Mouse (Mus musculus) embryonic fibroblast, embryonic 13.5 days (primary cell): Measurements from ENCODE around the gene Emx2. TPM values are rescaled to one million over a fixed set of nuclear protein-coding genes. Genes with fewer than 3 reads are reported as not detected.

Experiments used
- H3K27ac ChIP-seq: 2 replicates; pipeline ENCODE4 v1.5.1; 2012; ENCODE audit warnings: low read length, control low read depth, inconsistent platforms; ENCODE audit not compliant: insufficient read depth
- H3K4me1 ChIP-seq: 2 replicates; pipeline ENCODE4 v1.6.1; 2011; ENCODE audit warnings: low read length; ENCODE audit not compliant: control insufficient read depth, insufficient read depth
- H3K4me3 ChIP-seq: 2 replicates; pipeline ENCODE4 v1.5.1; 2011; ENCODE audit warnings: mild to moderate bottlenecking, control low read depth, low read length; ENCODE audit not compliant: insufficient read depth
- CTCF ChIP-seq: IDR thresholded peaks from 2 replicates; pipeline ENCODE4 v1.5.1; 2011; ENCODE audit warnings: mild to moderate bottlenecking, control low read depth, low read length, moderate library complexity, borderline replicate concordance; ENCODE audit not compliant: insufficient read depth
- POLR2A ChIP-seq: IDR thresholded peaks from 2 replicates; pipeline ENCODE4 v1.6.1; 2011; ENCODE audit warnings: low read depth, mild to moderate bottlenecking, control low read depth, low read length, moderate library complexity
- polyA plus RNA-seq: library from polyadenylated mRNA; stranded (reverse); fragments of >200 nt; gene quantifications from 2 replicates; pipeline ENCODE4 v1.2.4, GENCODE M21; 2011; ENCODE audit warnings: low read depth; ENCODE audit not compliant: missing spikeins, insufficient read length

The Emx2 gene
- polyA plus RNA-seq, 1 experiment = 20.5 TPM

- peaks cover 6% of the 10 kb centered on the region; the same call in 1 of the 2 replicates for H3K4me1 ChIP-seq
- peak overlapping the region; percentile 55 for H3K27ac ChIP-seq
- TF ChIP-seq POLR2A (no peak), CTCF (no peak)
- H3K4me3 ChIP-seq = 0 out of 2 replicates have a peak overlapping the region, but pooled peaks have one; percentile 2
Measured at GRCm38 (mm10) chr19:59468065-59468810, 10.1 kb downstream of the Emx2 start.

GRCm38 (mm10) chr19:59469035-59469949 is 11.1 kb downstream of the Emx2 start:
- peaks cover 6% of the 10 kb centered on the region; the same call in 1 of the 2 replicates for H3K4me1 ChIP-seq
- 0 out of 2 replicates have a peak overlapping the region, but pooled peaks have one; percentile 55 for H3K27ac ChIP-seq
- no peak overlapping the region for H3K4me3 ChIP-seq
- TF ChIP-seq CTCF (0 out of 2 replicates have a peak, but pooled peaks have one; percentile 4), POLR2A (no peak)

DNA sequence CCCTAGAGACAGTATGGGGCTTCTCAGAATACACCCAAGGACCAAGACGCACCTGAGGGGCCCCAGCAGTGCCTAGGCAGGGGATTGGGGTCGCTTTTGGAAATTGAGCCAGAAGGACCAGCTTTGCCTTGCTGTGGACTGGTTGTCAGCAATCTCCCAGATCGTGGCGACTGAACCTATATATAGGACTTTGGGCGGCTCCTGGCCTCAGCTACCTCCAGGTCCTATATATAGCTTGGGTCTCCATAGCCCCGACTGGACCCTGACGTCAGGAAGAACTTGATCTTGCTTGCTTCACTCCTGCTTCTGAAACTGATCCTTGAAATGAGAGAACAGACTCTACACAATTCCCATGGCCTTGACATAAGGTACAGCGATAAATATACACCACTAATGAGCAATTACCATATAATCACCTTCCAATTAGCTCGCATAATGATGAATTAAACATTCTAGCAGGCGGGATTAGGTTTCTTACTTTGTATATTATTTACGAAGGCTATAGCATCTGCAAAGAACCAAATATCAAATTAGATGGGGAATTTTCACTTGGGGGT is 12.0 kb downstream of the Emx2 start:
- no peak for TF ChIP-seq POLR2A
- TF ChIP-seq CTCF = no peak
- Histone ChIP-seq H3K4me3 (no peak overlapping the region), H3K27ac (no peak overlapping the region), H3K4me1 (peaks cover 6% of the 10 kb centered on the region; the same call in 1 of the 2 replicates)

DNA sequence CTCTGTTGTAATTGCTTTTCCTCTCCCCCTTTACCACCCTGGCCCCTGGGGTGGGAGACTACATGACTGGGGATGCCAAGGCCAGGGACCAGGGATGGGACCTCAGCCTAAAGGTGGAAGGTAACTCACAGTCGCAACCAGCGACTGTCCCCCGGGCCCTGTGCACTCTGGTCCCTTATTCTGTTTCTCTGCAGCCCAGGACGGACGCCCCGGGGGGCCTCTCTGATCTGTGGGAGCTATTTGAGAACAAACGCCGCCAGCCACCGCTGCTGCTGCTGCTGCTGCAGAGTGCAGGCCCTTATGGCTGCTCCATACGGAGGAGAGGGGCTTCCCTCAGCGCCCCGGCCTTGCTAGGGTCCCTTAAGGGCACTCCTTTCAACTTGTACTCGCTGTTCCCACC is 12.7 kb downstream of the Emx2 start:
- Histone ChIP-seq H3K4me3 (no peak overlapping the region), H3K27ac (no peak overlapping the region), H3K4me1 (peaks cover 6% of the 10 kb centered on the region; the same call in 1 of the 2 replicates)
- TF ChIP-seq CTCF = no peak

GRCm38 (mm10) chr19:59472844-59473243 is 14.7 kb downstream of the Emx2 start:
- TF ChIP-seq POLR2A (no peak), CTCF (no peak)
- Histone ChIP-seq H3K4me3 (no peak overlapping the region), H3K4me1 (0 out of 2 replicates have a peak, but pooled peaks cover 2% of the 10 kb centered on the region), H3K27ac (no peak overlapping the region)

DNA sequence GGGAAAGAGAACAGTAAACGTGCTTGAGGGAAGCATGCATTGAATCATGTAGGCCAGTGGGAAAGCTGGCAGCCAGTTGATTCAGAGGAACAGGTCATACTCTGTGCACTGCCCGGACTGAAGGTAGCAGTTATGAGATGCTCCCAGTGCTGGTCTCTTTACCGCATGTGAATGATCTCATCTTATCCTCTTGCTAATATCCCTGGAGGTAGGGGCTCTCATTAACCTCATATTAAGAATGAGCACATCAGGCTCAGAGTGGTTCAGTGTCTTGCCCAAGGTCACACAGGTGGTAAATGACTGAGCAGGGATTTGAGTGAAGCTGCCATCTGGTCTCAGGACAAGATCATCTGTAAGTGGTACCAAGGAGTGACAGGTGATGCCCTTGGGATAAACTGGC is 21.7 kb downstream of the Emx2 start:
- TF ChIP-seq POLR2A = no peak
- no peak for TF ChIP-seq CTCF
- no peak overlapping the region for H3K4me3 ChIP-seq
- H3K4me1 ChIP-seq = no peaks in the 10 kb centered on the region
- H3K27ac ChIP-seq = no peak overlapping the region

GRCm38 (mm10) chr19:59480563-59480962 is 22.4 kb downstream of the Emx2 start:
- Histone ChIP-seq H3K4me3 (no peak overlapping the region), H3K4me1 (no peaks in the 10 kb centered on the region), H3K27ac (no peak overlapping the region)
- no peak for TF ChIP-seq POLR2A

DNA sequence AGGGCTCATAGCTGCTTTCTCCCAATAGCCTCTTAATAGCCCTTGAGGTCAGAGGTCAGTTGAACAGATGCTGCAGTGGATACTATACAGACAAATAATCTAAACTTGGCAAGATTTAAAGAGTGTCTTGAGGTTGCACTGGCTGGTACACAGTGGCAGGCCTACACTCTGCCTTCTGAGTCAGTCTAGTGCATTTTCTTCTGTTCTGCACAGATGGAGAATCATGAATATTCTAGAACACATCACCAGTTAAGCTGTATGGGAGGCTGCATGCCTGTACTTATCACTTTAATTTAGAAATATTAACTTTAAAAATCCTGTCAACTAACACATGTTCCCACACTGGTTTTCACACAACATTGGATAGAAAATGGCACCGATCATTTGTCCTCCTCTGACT is 34.1 kb downstream of the Emx2 start:
- Histone ChIP-seq H3K27ac (no peak overlapping the region), H3K4me1 (no peaks in the 10 kb centered on the region), H3K4me3 (no peak overlapping the region)
- TF ChIP-seq CTCF = no peak
- no peak for TF ChIP-seq POLR2A

DNA sequence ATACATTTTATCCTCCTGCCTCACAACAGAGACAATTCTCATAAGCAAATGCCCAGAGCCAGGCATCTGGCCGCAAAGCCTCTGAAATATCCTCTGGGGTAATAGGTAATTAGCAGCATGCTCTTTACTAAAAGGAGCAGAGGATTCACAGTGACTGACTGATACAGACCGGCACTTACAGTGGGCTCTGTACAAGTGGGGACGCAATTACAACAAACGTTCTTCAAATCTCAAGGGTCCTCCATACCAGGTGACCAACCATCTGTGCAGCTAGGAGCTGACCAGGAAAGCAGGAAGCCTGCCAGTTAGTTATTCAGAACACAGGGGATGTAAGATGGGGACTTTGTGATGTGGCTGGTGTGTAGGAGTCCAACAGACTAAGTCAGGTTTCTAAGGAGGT is 38.7 kb downstream of the Emx2 start:
- no peaks in the 10 kb centered on the region for H3K4me1 ChIP-seq
- no peak overlapping the region for H3K27ac ChIP-seq
- TF ChIP-seq CTCF = no peak
- no peak for TF ChIP-seq POLR2A
- no peak overlapping the region for H3K4me3 ChIP-seq

GRCm38 (mm10) chr19:59508896-59509295 is 50.7 kb downstream of the Emx2 start:
- Histone ChIP-seq H3K4me1 (no peaks in the 10 kb centered on the region), H3K4me3 (no peak overlapping the region), H3K27ac (no peak overlapping the region)
- TF ChIP-seq POLR2A (no peak), CTCF (no peak)

DNA sequence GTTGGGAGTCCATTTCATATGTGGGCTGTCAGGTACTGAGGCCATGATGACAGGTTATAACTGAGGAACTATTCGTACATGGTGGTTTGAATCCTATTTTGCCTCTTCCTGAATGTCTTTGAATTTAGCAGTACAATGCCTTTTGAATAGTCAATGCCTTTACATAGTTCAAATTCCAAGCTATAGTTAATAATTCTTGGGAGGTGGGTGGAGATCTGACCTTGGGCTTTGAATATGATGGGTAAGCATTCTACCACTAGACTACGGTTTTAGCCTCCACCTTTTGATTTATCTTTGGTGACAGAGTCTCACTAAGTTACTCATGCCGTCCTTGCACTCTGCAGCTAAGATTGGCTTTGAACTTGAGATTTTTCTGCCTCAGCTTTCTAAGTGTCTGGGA is 55.0 kb downstream of the Emx2 start:
- H3K4me1 ChIP-seq = no peaks in the 10 kb centered on the region
- no peak overlapping the region for H3K4me3 ChIP-seq
- TF ChIP-seq CTCF (no peak), POLR2A (no peak)
- no peak overlapping the region for H3K27ac ChIP-seq

Other genes starting within 250 kb of the Emx2 start
- not detected in 2 replicates for gene Kcnk18, start 239.2 kb upstream of the Emx2 start, polyA plus RNA-seq
- not detected in 2 replicates for gene Slc18a2, start 197.5 kb upstream of the Emx2 start, polyA plus RNA-seq
- 496 and 833 TPM in 2 replicates for gene Rps12-ps3, start 136.1 kb upstream of the Emx2 start, polyA plus RNA-seq
- 48.8 and 50.6 TPM in 2 replicates for gene Pdzd8, start 112.6 kb upstream of the Emx2 start, polyA plus RNA-seq